Comparison of ENCODE assay signal across 8 mouse cellular contexts in the genomic region with DNA sequence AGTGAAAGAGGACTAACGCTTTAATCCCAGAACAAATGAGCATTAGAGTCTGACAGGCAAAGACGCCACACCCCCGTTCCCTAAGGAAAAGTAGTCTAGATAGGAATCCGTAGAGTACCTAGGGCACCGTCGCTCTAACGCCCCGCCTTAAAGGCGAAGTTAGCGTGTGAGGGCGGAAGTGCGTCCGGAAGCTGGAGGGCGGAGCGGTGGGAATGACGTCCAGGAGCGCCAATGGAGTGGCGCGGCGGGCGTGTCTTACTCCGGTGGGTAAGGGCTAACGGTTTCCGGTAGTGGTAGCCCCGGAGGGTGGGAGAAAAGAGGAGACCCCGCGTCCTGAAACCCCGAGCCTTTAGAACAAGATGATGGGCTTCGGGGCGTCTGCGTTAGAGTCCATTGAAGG. TPM values are rescaled to one million over a fixed set of nuclear protein-coding genes. Genes with fewer than 3 reads are reported as not detected.
DNase-seq lines count a peak whose midpoint lies in the region; ATAC-seq and TF ChIP-seq lines count a peak whose summit lies in the region.

Gene Ppp1r35, plus strand, starts transcription at position 215 of the 400 bp plus-strand sequence.

- 0 out of 2 replicates have a peak, but pooled peaks have one; percentile 70 for TF ChIP-seq EP300 in heart, adult 2 months (IDR thresholded peaks at IDR 0.05; ENCODE audit: insufficient read depth, low read depth, low read length)

- H3K4me2 ChIP-seq in embryonic facial prominence, embryonic 14.5 days (ENCODE audit: low read depth, low read length), result peak within 1 kb of the TSS; percentile 87
- H3K4me2 ChIP-seq in limb, embryonic 13.5 days (replicated peaks), result peak within 1 kb of the TSS; percentile 97
- peak within 1 kb of the TSS; percentile 97 for H3K4me2 ChIP-seq in midbrain, embryonic 16.5 days (ENCODE audit: low read length)

- peak within 1 kb of the TSS; percentile 88 for H3K27ac ChIP-seq in embryonic facial prominence, embryonic 14.5 days (replicated peaks; ENCODE audit: low read depth, low read length)
- peak within 1 kb of the TSS; percentile 92 for H3K27ac ChIP-seq in heart, adult 2 months
- peak within 1 kb of the TSS; percentile 92 for H3K27ac ChIP-seq in limb, embryonic 13.5 days
- peak within 1 kb of the TSS; percentile 87 for H3K27ac ChIP-seq in midbrain, embryonic 16.5 days (ENCODE audit: low read length)

- no peaks in the 10 kb centered on the region for H3K9me3 ChIP-seq in embryonic facial prominence, embryonic 14.5 days (ENCODE audit: control insufficient read depth, low read length)
- H3K9me3 ChIP-seq in limb, embryonic 13.5 days, result no peaks in the 10 kb centered on the region
- H3K9me3 ChIP-seq in midbrain, embryonic 16.5 days (replicated peaks; ENCODE audit: control insufficient read depth, low read length, poor library complexity, severe bottlenecking), result no peaks in the 10 kb centered on the region

- TF ChIP-seq CTCF in heart, adult 2 months (IDR thresholded peaks at IDR 0.05), result no peak

- peaks cover 37% of the 10 kb centered on the region for H3K36me3 ChIP-seq in embryonic facial prominence, embryonic 14.5 days (ENCODE audit: control insufficient read depth, insufficient read depth, low read length)
- H3K36me3 ChIP-seq in heart, adult 2 months (ENCODE audit: control insufficient read depth, insufficient read depth, low read length), result 0 out of 2 replicates have a peak, but pooled peaks cover 3% of the 10 kb centered on the region
- H3K36me3 ChIP-seq in limb, embryonic 13.5 days, result peaks cover 37% of the 10 kb centered on the region
- peaks cover 15% of the 10 kb centered on the region for H3K36me3 ChIP-seq in midbrain, embryonic 16.5 days (ENCODE audit: control insufficient read depth, insufficient read depth, low read length)

- WGBS in embryonic facial prominence, embryonic 14.5 days, result under 1% methylated on average over 28 of the region's 31 CpGs
- under 1% methylated on average over 31 of the region's 31 CpGs for WGBS in heart, adult 2 months
- WGBS in limb, embryonic 13.5 days, result under 1% methylated on average over 31 of the region's 31 CpGs
- WGBS in midbrain, embryonic 16.5 days, result 0% methylated on average over 31 of the region's 31 CpGs

- DNase-seq in 3T3-L1 (ENCODE audit: low read depth, low spot score), result peak; percentile 98
- DNase-seq in adrenal gland, postnatal 4 days (ENCODE audit: low spot score in 2 of 2), result peak; percentile 87 to 88
- DNase-seq in embryonic facial prominence, embryonic 14.5 days (ENCODE audit: low spot score), result peak; percentile 99
- peak; percentile 97 to 99 for DNase-seq in heart, adult 2 months
- peak; percentile 97 to 98 for DNase-seq in kidney, adult 8-10 months
- DNase-seq in spleen, postnatal 10 days (ENCODE audit: low spot score in 2 of 2), result peak; percentile 94 to 96

- intact Hi-C loops in heart, adult 2 months (cut with DNase I), result no loop called here

- H3K27me3 ChIP-seq in embryonic facial prominence, embryonic 14.5 days (replicated peaks; ENCODE audit: control insufficient read depth, insufficient read depth, low read length), result no peaks in the 10 kb centered on the region
- H3K27me3 ChIP-seq in heart, adult 2 months (ENCODE audit: control insufficient read depth, insufficient read depth, low read length), result no peaks in the 10 kb centered on the region
- no peaks in the 10 kb centered on the region for H3K27me3 ChIP-seq in limb, embryonic 13.5 days
- H3K27me3 ChIP-seq in midbrain, embryonic 16.5 days (ENCODE audit: control insufficient read depth, insufficient read depth, low read depth, low read length), result no peaks in the 10 kb centered on the region

- no peaks in the 10 kb centered on the region for H3K79me2 ChIP-seq in heart, adult 2 months (replicated peaks; ENCODE audit: control insufficient read depth, insufficient read depth, low read length)

- TF ChIP-seq POLR2A in heart, adult 2 months (IDR thresholded peaks at IDR 0.05; ENCODE audit: insufficient read depth, low read depth, low read length), result peak; percentile 72

- ATAC-seq in embryonic facial prominence, embryonic 14.5 days (ENCODE audit: low read depth), result peak; percentile 95
- ATAC-seq in limb, embryonic 13.5 days (ENCODE audit: low FRiP score, low read depth), result peak; percentile 94
- ATAC-seq in midbrain, embryonic 16.5 days, result peak; percentile 96

- H3K4me1 ChIP-seq in embryonic facial prominence, embryonic 14.5 days (ENCODE audit: control insufficient read depth, insufficient read depth, low read length), result peaks cover 8% of the 10 kb centered on the region
- H3K4me1 ChIP-seq in heart, adult 2 months (ENCODE audit: control insufficient read depth, insufficient read depth, low read length), result peaks cover 3% of the 10 kb centered on the region
- peaks cover 39% of the 10 kb centered on the region for H3K4me1 ChIP-seq in limb, embryonic 13.5 days
- H3K4me1 ChIP-seq in midbrain, embryonic 16.5 days (ENCODE audit: control insufficient read depth, insufficient read depth, low read length), result peaks cover 31% of the 10 kb centered on the region

- H3K4me3 ChIP-seq in embryonic facial prominence, embryonic 14.5 days (ENCODE audit: low read depth, low read length), result peak within 1 kb of the TSS; percentile 97
- H3K4me3 ChIP-seq in heart, adult 2 months, result peak within 1 kb of the TSS; percentile 70
- H3K4me3 ChIP-seq in limb, embryonic 13.5 days, result peak within 1 kb of the TSS; percentile 99
- peak within 1 kb of the TSS; percentile 79 for H3K4me3 ChIP-seq in midbrain, embryonic 16.5 days (ENCODE audit: low read depth, low read length)

- H3K9ac ChIP-seq in embryonic facial prominence, embryonic 14.5 days (ENCODE audit: low read depth, low read length), result peak within 1 kb of the TSS; percentile 94
- H3K9ac ChIP-seq in heart, adult 2 months (ENCODE audit: low read depth, low read length), result peak within 1 kb of the TSS; percentile 82
- peak within 1 kb of the TSS; percentile 92 for H3K9ac ChIP-seq in limb, embryonic 13.5 days
- peak within 1 kb of the TSS; percentile 88 for H3K9ac ChIP-seq in midbrain, embryonic 16.5 days (ENCODE audit: low read depth, low read length)

RNA-seq across cellular contexts. Expression of gene Ppp1r35, which starts in this region (rescaled TPM):
- 10 to 100 TPM; 29.9 to 40.3 TPM for total RNA-seq in adrenal gland, postnatal 4 days (2021)
- polyA plus RNA-seq in embryonic facial prominence, embryonic 14.5 days (2014; fragmentation: Nextera tagmentation; extraction: Ambion mirVana), result 31.3 and 39.5 TPM in 2 replicates
- 10 to 100 TPM in 1 of 2 experiments, 1 to 10 TPM in 1; 7.4 to 10.8 TPM for total RNA-seq in heart, adult 2 months (2021)
- polyA plus RNA-seq in heart, adult 2 months (2012; rRNA removed), result 6.8 and 12.0 TPM in 2 replicates
- polyA plus RNA-seq in limb, embryonic 13.5 days (2015; fragmentation: Nextera tagmentation; extraction: Ambion mirVana), result 26.5 and 27.2 TPM in 2 replicates
- polyA plus RNA-seq in midbrain, embryonic 16.5 days (2015; fragmentation: Nextera tagmentation; extraction: Ambion mirVana), result 33.5 and 36.6 TPM in 2 replicates

Comparison
In these comparisons a context has a peak if more than half of its experiments do, and no peak if none do; other contexts are left out.
1. Peak in every context shown above with its lines: DNase-seq, ATAC-seq, H3K4me3 ChIP-seq and H3K27ac ChIP-seq.